9 mouse cellular contexts compared by ENCODE assay signal in genomic region chr9:45345516-45345915, GRCm38 (mm10). TPM values are rescaled to one million over a fixed set of nuclear protein-coding genes. Genes with fewer than 3 reads are reported as not detected.
DNase-seq lines count a peak whose midpoint lies in the region; ATAC-seq and TF ChIP-seq lines count a peak whose summit lies in the region.
"Had no signal": no experiment of that assay in that cellular context is flagged by ENCODE, and none has a peak within 500 bp of the region (broad histone marks: within the 10 kb centered on the region; RNA-seq: fewer than 3 reads in every experiment).

No protein-coding gene starts in this region.

- H3K4me1 ChIP-seq in limb, embryonic 11.5 days (ENCODE audit: control insufficient read depth, insufficient read depth, low read length), result no peaks in the 10 kb centered on the region
- H3K4me1 ChIP-seq in limb, embryonic 10.5 days, result no peaks in the 10 kb centered on the region
- H3K4me1 ChIP-seq in hindbrain, postnatal 0 days (ENCODE audit: insufficient read depth, low read length), result peaks cover 3% of the 10 kb centered on the region; the same call in 1 of the 2 replicates
- H3K4me1 ChIP-seq in small intestine, adult 2 months (ENCODE audit: control insufficient read depth, insufficient read depth, insufficient read length, low read length), result no peaks in the 10 kb centered on the region; the same call in 1 of the 2 replicates

- no peaks in the 10 kb centered on the region for H3K27me3 ChIP-seq in limb, embryonic 11.5 days (ENCODE audit: control insufficient read depth, insufficient read depth, low read length)
- H3K27me3 ChIP-seq in limb, embryonic 10.5 days (ENCODE audit: low read depth, poor library complexity, severe bottlenecking), result no peaks in the 10 kb centered on the region
- H3K27me3 ChIP-seq in hindbrain, postnatal 0 days (ENCODE audit: insufficient read depth, low read length), result no peaks in the 10 kb centered on the region
- H3K27me3 ChIP-seq in small intestine, adult 2 months (ENCODE audit: control insufficient read depth, insufficient read depth, low read length), result no peaks in the 10 kb centered on the region

- 51% methylated on average over 2 of the region's 2 CpGs for WGBS in limb, embryonic 11.5 days
- 63% methylated on average over 2 of the region's 2 CpGs for WGBS in limb, embryonic 10.5 days
- WGBS in hindbrain, postnatal 0 days, result 54% methylated on average over 2 of the region's 2 CpGs
- WGBS in small intestine, adult 2 months, result 74% methylated on average over 2 of the region's 2 CpGs

- no peaks in the 10 kb centered on the region for H3K36me3 ChIP-seq in limb, embryonic 11.5 days (ENCODE audit: control insufficient read depth, insufficient read depth, low read length)
- no peaks in the 10 kb centered on the region for H3K36me3 ChIP-seq in limb, embryonic 10.5 days
- H3K36me3 ChIP-seq in hindbrain, postnatal 0 days (ENCODE audit: insufficient read depth, low read length), result no peaks in the 10 kb centered on the region
- no peaks in the 10 kb centered on the region for H3K36me3 ChIP-seq in small intestine, adult 2 months (ENCODE audit: control insufficient read depth, insufficient read depth, low read length)

- H3K4me2 ChIP-seq in limb, embryonic 11.5 days (ENCODE audit: low read depth, severe bottlenecking), result no peak overlapping the region
- no peak overlapping the region for H3K4me2 ChIP-seq in hindbrain, postnatal 0 days (ENCODE audit: low read depth, low read length)

- H3K4me3 ChIP-seq in limb, embryonic 11.5 days (ENCODE audit: low read depth, low read length), result no peak overlapping the region
- no peak overlapping the region for H3K4me3 ChIP-seq in limb, embryonic 10.5 days
- no peak overlapping the region for H3K4me3 ChIP-seq in hindbrain, postnatal 0 days (ENCODE audit: low read length)
- H3K4me3 ChIP-seq in small intestine, adult 2 months (ENCODE audit: low read depth, low read length), result no peak overlapping the region

- no peaks in the 10 kb centered on the region for H3K9me3 ChIP-seq in limb, embryonic 11.5 days (ENCODE audit: control insufficient read depth, low read length)
- no peaks in the 10 kb centered on the region for H3K9me3 ChIP-seq in limb, embryonic 10.5 days (replicated peaks)
- no peaks in the 10 kb centered on the region for H3K9me3 ChIP-seq in hindbrain, postnatal 0 days (ENCODE audit: low read length)

- TF ChIP-seq CTCF in hindbrain, postnatal 0 days (IDR thresholded peaks at IDR 0.05; ENCODE audit: low read depth), result peak; percentile 83
- TF ChIP-seq CTCF in small intestine, adult 2 months (IDR thresholded peaks at IDR 0.05; ENCODE audit: extremely low read depth, insufficient read length, insufficient replicate concordance, low read depth, low read length), result 0 out of 2 replicates have a peak, but pooled peaks have one; percentile 8

- no peak overlapping the region for H3K27ac ChIP-seq in limb, embryonic 11.5 days (replicated peaks; ENCODE audit: low read depth, low read length)
- H3K27ac ChIP-seq in limb, embryonic 10.5 days, result no peak overlapping the region
- no peak overlapping the region for H3K27ac ChIP-seq in hindbrain, postnatal 0 days
- no peak overlapping the region for H3K27ac ChIP-seq in small intestine, adult 2 months (ENCODE audit: insufficient read depth, low read depth, low read length)

- DNase-seq in adrenal gland, adult 2 months, result peak; percentile 66
- no peak for DNase-seq in adrenal gland, adult 8-10 months
- DNase-seq in limb, embryonic 11.5 days (ENCODE audit: low spot score), result peak; percentile 36
- no peak for DNase-seq in limb, embryonic 10.5 days (ENCODE audit: low spot score)
- DNase-seq in cerebellum, adult 18-20 months, result peak; percentile 58 to 67
- DNase-seq in hindbrain, postnatal 0 days (ENCODE audit: low spot score), result peak; percentile 79
- DNase-seq in natural killer cell, adult 2 months (ENCODE audit: low spot score in 2 of 2), result no peak

- no peak overlapping the region for H3K9ac ChIP-seq in limb, embryonic 11.5 days (ENCODE audit: low read length)
- no peak overlapping the region for H3K9ac ChIP-seq in hindbrain, postnatal 0 days (replicated peaks; ENCODE audit: low read length)

- no peak for TF ChIP-seq POLR2A in small intestine, adult 2 months (IDR thresholded peaks at IDR 0.05; ENCODE audit: low read depth, low read length)

- no peak for ATAC-seq in limb, embryonic 11.5 days (ENCODE audit: insufficient number of reproducible peaks, low FRiP score, low TSS enrichment, low read depth)
- peak; percentile 74 for ATAC-seq in hindbrain, postnatal 0 days

RNA-seq across cellular contexts. Expression of gene Fxyd6, which starts 24.5 kb away (rescaled TPM):
- 100 to 1,000 TPM; 201 to 299 TPM for total RNA-seq in adrenal gland, adult 2 months (2021)
- polyA plus RNA-seq in adrenal gland, adult 2 months (2012; rRNA removed), result 191 and 211 TPM in 2 replicates
- 100 to 1,000 TPM; 307 to 396 (median 352) TPM for total RNA-seq in adrenal gland, adult 8-10 months (2022)
- polyA plus RNA-seq in limb, embryonic 11.5 days (2014; fragmentation: Nextera tagmentation; extraction: Ambion mirVana), result 74.7 and 84.9 TPM in 2 replicates
- 97.6 and 110 TPM in 2 replicates for polyA plus RNA-seq in limb, embryonic 10.5 days (2016; fragmentation: Nextera tagmentation; extraction: Ambion mirVana)
- total RNA-seq in hindbrain, postnatal 0 days (2014; rRNA removed), result 461 and 490 TPM in 2 replicates
- polyA plus RNA-seq in hindbrain, postnatal 0 days (2015; fragmentation: Nextera tagmentation; extraction: Ambion mirVana), result 752 and 767 TPM in 2 replicates
- 18.9 and 20.6 TPM in 2 replicates for polyA plus RNA-seq in small intestine, adult 2 months (2012; rRNA removed)

RNA-seq across cellular contexts. Expression of gene Tmprss13, which starts 26.6 kb away (rescaled TPM):
- under 1 TPM; 0.26 to 0.73 TPM for total RNA-seq in adrenal gland, adult 2 months (2021)
- 0.15 and 0.31 TPM in 2 replicates for polyA plus RNA-seq in adrenal gland, adult 2 months (2012; rRNA removed)
- under 1 TPM; 0.18 to 0.87 (median 0.52) TPM for total RNA-seq in adrenal gland, adult 8-10 months (2022)
- 0.63 and 0.77 TPM in 2 replicates for polyA plus RNA-seq in limb, embryonic 11.5 days (2014; fragmentation: Nextera tagmentation; extraction: Ambion mirVana)
- polyA plus RNA-seq in limb, embryonic 10.5 days (2016; fragmentation: Nextera tagmentation; extraction: Ambion mirVana), result 0.51 and 0.95 TPM in 2 replicates
- total RNA-seq in hindbrain, postnatal 0 days (2014; rRNA removed), result 0.04 TPM in 1 of 2 replicates, not detected in the other
- polyA plus RNA-seq in hindbrain, postnatal 0 days (2015; fragmentation: Nextera tagmentation; extraction: Ambion mirVana), result not detected in 2 replicates
- polyA plus RNA-seq in small intestine, adult 2 months (2012; rRNA removed), result 0.04 and 0.14 TPM in 2 replicates
- polyA plus RNA-seq: liver, embryonic 16.5 days had no signal

RNA-seq across cellular contexts. Expression of gene Fxyd2, which starts 54.0 kb away (rescaled TPM):
- 1 to 10 TPM; 5.0 to 5.2 TPM for total RNA-seq in adrenal gland, adult 2 months (2021)
- 11.7 and 13.8 TPM in 2 replicates for polyA plus RNA-seq in adrenal gland, adult 2 months (2012; rRNA removed)
- total RNA-seq in adrenal gland, adult 8-10 months (2022), result 10 to 100 TPM in 1 of 4 experiments, 1 to 10 TPM in 3; 4.9 to 10.4 (median 7.3) TPM
- 0.56 and 0.91 TPM in 2 replicates for polyA plus RNA-seq in limb, embryonic 11.5 days (2014; fragmentation: Nextera tagmentation; extraction: Ambion mirVana)
- polyA plus RNA-seq in limb, embryonic 10.5 days (2016; fragmentation: Nextera tagmentation; extraction: Ambion mirVana), result 0.69 and 0.84 TPM in 2 replicates
- total RNA-seq in hindbrain, postnatal 0 days (2014; rRNA removed), result 17.1 and 18.6 TPM in 2 replicates
- polyA plus RNA-seq in hindbrain, postnatal 0 days (2015; fragmentation: Nextera tagmentation; extraction: Ambion mirVana), result 19.5 and 21.5 TPM in 2 replicates
- polyA plus RNA-seq in small intestine, adult 2 months (2012; rRNA removed), result 2.3 and 4.6 TPM in 2 replicates

Comparison
In these comparisons a context has a peak if more than half of its experiments do, and no peak if none do; other contexts are left out.
1. DNase-seq: peak in adrenal gland, adult 2 months (single experiment), limb, embryonic 11.5 days (single experiment), cerebellum, adult 18-20 months (2 of 2) and hindbrain, postnatal 0 days (single experiment); none in adrenal gland, adult 8-10 months (single experiment), limb, embryonic 10.5 days (single experiment) and natural killer cell, adult 2 months (0 of 2).